Mouse (Mus musculus): ENCODE results near the gene Gm43738. TPM values are rescaled to one million over a fixed set of nuclear protein-coding genes. Genes with fewer than 3 reads are reported as not detected.

Gm43738 gene
- polyA plus RNA-seq, 1 experiment, result not detected

DNA sequence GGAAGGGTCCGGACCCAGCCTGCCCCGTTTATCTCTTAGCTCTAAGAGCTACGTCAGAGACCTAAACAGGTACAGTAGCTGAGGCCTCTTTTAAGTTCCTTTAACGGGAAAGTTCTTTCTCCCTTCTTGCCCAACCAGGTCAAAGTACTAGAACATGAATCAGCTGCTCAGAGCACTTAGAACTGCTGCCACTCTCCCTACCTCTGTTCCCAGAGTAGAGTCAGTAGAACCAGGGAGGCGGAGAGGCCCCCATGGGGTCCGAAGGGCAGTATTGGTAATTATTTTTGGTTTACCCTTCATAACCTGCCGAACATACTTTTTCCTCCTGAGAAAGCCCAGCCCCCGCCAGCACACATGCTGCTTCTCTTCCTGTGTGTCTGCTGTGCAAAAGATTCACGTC is 23.5 kb downstream of the Gm43738 start:
- 95% methylated on average over 9 of the region's 9 CpGs for WGBS
- H3K4me1 ChIP-seq (replicated peaks; ENCODE audit: control insufficient read depth, insufficient read depth, low read length), result no peaks in the 10 kb centered on the region
- H3K4me3 ChIP-seq (ENCODE audit: control insufficient read depth, insufficient read depth, low read length), result no peak overlapping the region
- no peak overlapping the region for H3K27ac ChIP-seq (ENCODE audit: control insufficient read depth, insufficient read depth, low read length)
- TF ChIP-seq POLR2A (IDR thresholded peaks at IDR 0.05; ENCODE audit: control insufficient read depth, extremely low read depth, insufficient read depth, low read length, poor library complexity) (no peak), CTCF (IDR thresholded peaks at IDR 0.05; ENCODE audit: borderline replicate concordance, control insufficient read depth, extremely low read depth, insufficient read depth, low read length, poor library complexity) (no peak)
- DNase-seq, result no peak
- peaks cover 62% of the 10 kb centered on the region for H3K36me3 ChIP-seq (ENCODE audit: control insufficient read depth, insufficient read depth, low read length)
- no peaks in the 10 kb centered on the region for H3K27me3 ChIP-seq (ENCODE audit: control insufficient read depth, insufficient read depth, low read length)

DNA sequence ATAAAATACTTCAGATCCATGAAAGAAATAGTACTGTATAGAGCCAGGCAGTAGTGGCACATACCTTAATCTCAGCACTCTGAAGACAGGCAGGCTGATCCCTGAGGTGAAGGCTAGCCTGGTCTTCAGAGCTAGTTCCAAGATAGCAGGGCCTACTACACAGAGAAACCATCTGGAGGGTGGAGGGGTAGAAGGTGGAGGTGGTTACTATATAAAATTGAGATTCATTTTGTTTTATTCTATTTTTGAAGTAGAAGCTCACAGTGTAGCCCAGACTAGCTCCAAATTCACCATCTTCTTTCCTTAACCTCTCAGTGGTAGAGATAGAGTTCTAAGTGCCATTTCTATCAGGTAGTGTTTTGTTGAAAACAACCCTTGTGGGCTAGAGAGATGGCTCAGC is 33.6 kb downstream of the Gm43738 start:
- no peak for DNase-seq
- Histone ChIP-seq H3K36me3 (ENCODE audit: control insufficient read depth, insufficient read depth, low read length) (peaks cover 94% of the 10 kb centered on the region), H3K27me3 (ENCODE audit: control insufficient read depth, insufficient read depth, low read length) (no peaks in the 10 kb centered on the region)

DNA sequence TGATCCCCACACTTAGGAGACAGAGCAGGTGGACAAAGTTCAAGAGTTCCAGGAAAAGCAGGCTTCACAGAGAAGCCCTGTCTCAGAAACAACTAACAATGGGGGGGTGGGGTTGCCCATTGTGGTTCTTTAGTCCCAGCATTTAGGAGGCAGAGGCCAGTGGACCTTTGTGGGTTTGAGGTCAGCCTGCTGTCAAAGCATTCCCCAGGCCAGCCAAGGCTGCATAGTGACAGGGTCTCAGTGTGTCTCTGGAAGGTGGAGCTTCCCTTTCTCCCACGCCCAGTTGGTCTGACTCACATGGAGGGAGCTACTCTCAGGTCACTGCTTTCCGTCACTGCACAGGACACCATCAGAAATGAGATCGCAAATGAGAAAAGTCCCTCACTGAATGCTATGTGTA is 39.2 kb downstream of the Gm43738 start:
- Histone ChIP-seq H3K27me3 (ENCODE audit: control insufficient read depth, insufficient read depth, low read length) (no peaks in the 10 kb centered on the region), H3K27ac (ENCODE audit: control insufficient read depth, insufficient read depth, low read length) (no peak overlapping the region), H3K4me1 (replicated peaks; ENCODE audit: control insufficient read depth, insufficient read depth, low read length) (no peaks in the 10 kb centered on the region), H3K36me3 (ENCODE audit: control insufficient read depth, insufficient read depth, low read length) (peaks cover 86% of the 10 kb centered on the region), H3K4me3 (ENCODE audit: control insufficient read depth, insufficient read depth, low read length) (no peak overlapping the region)
- no peak for DNase-seq
- TF ChIP-seq POLR2A (IDR thresholded peaks at IDR 0.05; ENCODE audit: control insufficient read depth, extremely low read depth, insufficient read depth, low read length, poor library complexity) (no peak), CTCF (IDR thresholded peaks at IDR 0.05; ENCODE audit: borderline replicate concordance, control insufficient read depth, extremely low read depth, insufficient read depth, low read length, poor library complexity) (no peak)
- WGBS, result 90% methylated on average over 3 of the region's 3 CpGs

More for the DNA sequence above, 33.6 kb downstream of the Gm43738 start:
- TF ChIP-seq POLR2A (IDR thresholded peaks at IDR 0.05; ENCODE audit: control insufficient read depth, extremely low read depth, insufficient read depth, low read length, poor library complexity), result no peak
- TF ChIP-seq CTCF (IDR thresholded peaks at IDR 0.05; ENCODE audit: borderline replicate concordance, control insufficient read depth, extremely low read depth, insufficient read depth, low read length, poor library complexity), result no peak
- Histone ChIP-seq H3K27ac (ENCODE audit: control insufficient read depth, insufficient read depth, low read length) (no peak overlapping the region), H3K4me3 (ENCODE audit: control insufficient read depth, insufficient read depth, low read length) (no peak overlapping the region), H3K4me1 (replicated peaks; ENCODE audit: control insufficient read depth, insufficient read depth, low read length) (no peaks in the 10 kb centered on the region)

DNA sequence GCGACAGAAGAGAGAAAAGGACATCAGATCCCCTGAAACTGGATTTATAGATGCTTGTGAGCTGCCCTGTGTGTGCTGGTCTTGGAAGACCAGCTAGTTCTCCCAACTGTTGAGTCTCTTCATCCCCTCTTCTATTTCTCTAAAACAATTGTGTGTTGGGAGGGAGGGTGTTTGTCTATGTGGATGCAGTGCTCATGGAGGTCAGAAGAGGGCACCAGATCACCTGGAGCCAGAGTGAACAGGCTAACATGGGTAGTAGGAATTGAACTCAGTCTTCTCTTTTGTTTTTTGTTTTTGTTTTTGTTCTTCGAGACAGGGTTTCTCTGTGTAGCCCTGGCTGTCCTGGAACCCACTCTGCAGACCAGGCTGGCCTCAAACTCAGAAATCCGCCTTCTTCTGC is 42.1 kb downstream of the Gm43738 start:
- H3K27ac ChIP-seq (ENCODE audit: control insufficient read depth, insufficient read depth, low read length), result no peak overlapping the region
- WGBS, result 92% methylated on average over 3 of the region's 3 CpGs
- TF ChIP-seq CTCF (IDR thresholded peaks at IDR 0.05; ENCODE audit: borderline replicate concordance, control insufficient read depth, extremely low read depth, insufficient read depth, low read length, poor library complexity), result no peak
- TF ChIP-seq POLR2A (IDR thresholded peaks at IDR 0.05; ENCODE audit: control insufficient read depth, extremely low read depth, insufficient read depth, low read length, poor library complexity), result no peak

DNA sequence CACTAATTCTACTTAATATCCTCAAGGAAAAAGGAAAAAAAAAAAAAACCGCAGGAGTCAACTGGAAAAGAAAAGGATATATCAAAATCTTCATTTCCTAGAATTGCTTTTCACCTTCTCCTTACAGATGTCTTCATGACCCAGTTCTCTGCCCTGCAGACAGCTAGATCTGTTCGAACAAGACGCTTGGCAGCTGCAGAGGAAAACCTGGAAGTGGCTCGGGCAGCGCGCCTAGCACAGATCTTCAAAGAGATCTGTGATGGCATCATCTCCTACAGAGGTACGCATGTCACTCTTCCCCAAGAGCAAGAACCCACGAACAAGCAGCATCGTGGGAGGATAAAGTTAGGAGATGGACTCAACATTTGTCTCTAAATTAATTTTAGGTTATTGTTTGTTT is 42.5 kb downstream of the Gm43738 start:
- Histone ChIP-seq H3K4me1 (replicated peaks; ENCODE audit: control insufficient read depth, insufficient read depth, low read length) (no peaks in the 10 kb centered on the region), H3K36me3 (ENCODE audit: control insufficient read depth, insufficient read depth, low read length) (peaks cover 86% of the 10 kb centered on the region), H3K27ac (ENCODE audit: control insufficient read depth, insufficient read depth, low read length) (no peak overlapping the region), H3K27me3 (ENCODE audit: control insufficient read depth, insufficient read depth, low read length) (no peaks in the 10 kb centered on the region), H3K4me3 (ENCODE audit: control insufficient read depth, insufficient read depth, low read length) (no peak overlapping the region)
- DNase-seq, result no peak
- WGBS, result 96% methylated on average over 9 of the region's 9 CpGs
- TF ChIP-seq POLR2A (IDR thresholded peaks at IDR 0.05; ENCODE audit: control insufficient read depth, extremely low read depth, insufficient read depth, low read length, poor library complexity) (no peak), CTCF (IDR thresholded peaks at IDR 0.05; ENCODE audit: borderline replicate concordance, control insufficient read depth, extremely low read depth, insufficient read depth, low read length, poor library complexity) (no peak)

More for the DNA sequence above, 42.1 kb downstream of the Gm43738 start:
- peak; percentile 54 for DNase-seq
- no peaks in the 10 kb centered on the region for H3K4me1 ChIP-seq (replicated peaks; ENCODE audit: control insufficient read depth, insufficient read depth, low read length)
- H3K36me3 ChIP-seq (ENCODE audit: control insufficient read depth, insufficient read depth, low read length), result peaks cover 86% of the 10 kb centered on the region
- no peaks in the 10 kb centered on the region for H3K27me3 ChIP-seq (ENCODE audit: control insufficient read depth, insufficient read depth, low read length)
- H3K4me3 ChIP-seq (ENCODE audit: control insufficient read depth, insufficient read depth, low read length), result no peak overlapping the region

- Histone ChIP-seq H3K4me1 (replicated peaks; ENCODE audit: control insufficient read depth, insufficient read depth, low read length) (no peaks in the 10 kb centered on the region), H3K4me3 (ENCODE audit: control insufficient read depth, insufficient read depth, low read length) (no peak overlapping the region), H3K27me3 (ENCODE audit: control insufficient read depth, insufficient read depth, low read length) (no peaks in the 10 kb centered on the region), H3K36me3 (ENCODE audit: control insufficient read depth, insufficient read depth, low read length) (peaks cover 74% of the 10 kb centered on the region), H3K27ac (ENCODE audit: control insufficient read depth, insufficient read depth, low read length) (no peak overlapping the region)
- no peak for DNase-seq
- 97% methylated on average over 4 of the region's 4 CpGs for WGBS
- TF ChIP-seq CTCF (IDR thresholded peaks at IDR 0.05; ENCODE audit: borderline replicate concordance, control insufficient read depth, extremely low read depth, insufficient read depth, low read length, poor library complexity) (no peak), POLR2A (IDR thresholded peaks at IDR 0.05; ENCODE audit: control insufficient read depth, extremely low read depth, insufficient read depth, low read length, poor library complexity) (no peak)
Measured at GRCm38 (mm10) chr3:89043359-89043758, 57.5 kb downstream of the Gm43738 start.

Other genes starting within 250 kb of the Gm43738 start
- 36.5 and 40.7 TPM in 2 replicates for gene Msto1, start 187.1 kb downstream of the Gm43738 start, polyA plus RNA-seq (2012; rRNA removed)
- gene Ash1l, start 150.5 kb downstream of the Gm43738 start, polyA plus RNA-seq (2012; rRNA removed), result 12.3 and 12.8 TPM in 2 replicates
- 81.2 and 91.7 TPM in 2 replicates for gene Dap3, start 149.9 kb downstream of the Gm43738 start, polyA plus RNA-seq (2012; rRNA removed)
- 45.8 and 50.9 TPM in 2 replicates for gene Rusc1, start 7.8 kb downstream of the Gm43738 start, polyA plus RNA-seq (2012; rRNA removed)
- gene Fdps, start 860 bp upstream of the Gm43738 start, polyA plus RNA-seq (2012; rRNA removed), result 58.1 and 71.6 TPM in 2 replicates
- gene Pklr, start 35.0 kb upstream of the Gm43738 start, polyA plus RNA-seq (2012; rRNA removed), result 2.2 and 2.7 TPM in 2 replicates
- gene Hcn3, start 59.1 kb upstream of the Gm43738 start, polyA plus RNA-seq (2012; rRNA removed), result 15.9 and 18.1 TPM in 2 replicates
- 117 and 126 TPM in 2 replicates for gene Clk2, start 63.7 kb upstream of the Gm43738 start, polyA plus RNA-seq (2012; rRNA removed)
- gene Scamp3, start 76.4 kb upstream of the Gm43738 start, polyA plus RNA-seq (2012; rRNA removed), result 240 and 251 TPM in 2 replicates
- gene Fam189b, start 82.0 kb upstream of the Gm43738 start, polyA plus RNA-seq (2012; rRNA removed), result 250 and 278 TPM in 2 replicates
- gene Gba, start 101.8 kb upstream of the Gm43738 start, polyA plus RNA-seq (2012; rRNA removed), result 98.8 and 117 TPM in 2 replicates
- gene Thbs3, start 114.1 kb upstream of the Gm43738 start, polyA plus RNA-seq (2012; rRNA removed), result 7.2 and 10.9 TPM in 2 replicates
- gene Mtx1, start 126.0 kb upstream of the Gm43738 start, polyA plus RNA-seq (2012; rRNA removed), result 209 and 224 TPM in 2 replicates
- 14.1 and 14.4 TPM in 2 replicates for gene Muc1, start 128.0 kb upstream of the Gm43738 start, polyA plus RNA-seq (2012; rRNA removed)
- 171 and 183 TPM in 2 replicates for gene Krtcap2, start 144.9 kb upstream of the Gm43738 start, polyA plus RNA-seq (2012; rRNA removed)
- gene Trim46, start 145.2 kb upstream of the Gm43738 start, polyA plus RNA-seq (2012; rRNA removed), result 12.1 and 13.0 TPM in 2 replicates
- gene Dpm3, start 158.3 kb upstream of the Gm43738 start, polyA plus RNA-seq (2012; rRNA removed), result 477 and 588 TPM in 2 replicates
- 196 and 251 TPM in 2 replicates for gene Slc50a1, start 169.5 kb upstream of the Gm43738 start, polyA plus RNA-seq (2012; rRNA removed)
- gene Efna1, start 180.0 kb upstream of the Gm43738 start, polyA plus RNA-seq (2012; rRNA removed), result 6.3 and 9.7 TPM in 2 replicates
- gene Efna3, start 221.9 kb upstream of the Gm43738 start, polyA plus RNA-seq (2012; rRNA removed), result 3.7 and 4.2 TPM in 2 replicates
- gene Efna4, start 236.9 kb upstream of the Gm43738 start, polyA plus RNA-seq (2012; rRNA removed), result 12.5 TPM in 2 replicates
- gene Adam15, start 248.9 kb upstream of the Gm43738 start, polyA plus RNA-seq (2012; rRNA removed), result 38.7 and 49.6 TPM in 2 replicates